Mouse (Mus musculus): ENCODE measurements around the gene Lpp.

DNA sequence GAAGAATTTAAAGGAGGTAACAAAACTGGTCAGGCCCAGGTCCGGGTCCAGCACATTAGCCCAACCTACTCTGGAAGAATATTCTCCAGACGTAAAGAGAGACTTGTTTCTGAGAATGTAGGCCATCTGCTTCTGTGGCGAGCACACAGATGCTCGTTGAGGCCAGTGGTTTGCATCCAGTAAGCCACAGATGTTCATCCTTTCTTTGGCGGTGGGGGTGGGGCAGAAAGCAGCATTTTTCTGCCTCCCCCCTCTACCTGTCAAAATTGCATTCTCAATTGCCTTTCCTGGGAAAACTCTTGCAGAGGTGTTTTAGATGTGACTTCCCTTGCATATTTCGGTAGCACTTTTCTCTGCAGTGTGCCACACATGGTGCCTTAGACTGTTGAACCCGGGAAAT, 493.6 kb downstream of the Lpp start:
- no peak for TF ChIP-seq CTCF (IDR thresholded peaks at IDR 0.05; ENCODE audit: borderline replicate concordance, insufficient read depth, low read depth, low read length)
- no peak for TF ChIP-seq POLR2A (IDR thresholded peaks at IDR 0.05; ENCODE audit: borderline replicate concordance, insufficient read depth, low read length)

Measured in cerebellum, adult 2 months (tissue).